Mouse (Mus musculus) ES-Bruce4 (cell line): ENCODE data around the gene Morc3.

Source experiments
- CTCF ChIP-seq: IDR thresholded peaks from one replicate; pipeline ENCODE4 v1.8.1; 2011; ENCODE audit warnings: low read depth, low read length
- EP300 ChIP-seq: IDR thresholded peaks from 2 replicates; pipeline ENCODE4 v1.6.1; 2011; ENCODE audit warnings: low read depth, low read length; ENCODE audit not compliant: insufficient read depth

GRCm38 (mm10) chr16:93860686-93861085 is 28.8 kb downstream of the Morc3 start:
- TF ChIP-seq CTCF (no peak), EP300 (no peak)
